Mouse (Mus musculus): ENCODE data around the gene Coro2b. TPM values are rescaled to one million over a fixed set of nuclear protein-coding genes. Genes with fewer than 3 reads are reported as not detected.

Coro2b gene
- polyA plus RNA-seq, 1 experiment from 2014 or later, result 1.9 TPM

DNA sequence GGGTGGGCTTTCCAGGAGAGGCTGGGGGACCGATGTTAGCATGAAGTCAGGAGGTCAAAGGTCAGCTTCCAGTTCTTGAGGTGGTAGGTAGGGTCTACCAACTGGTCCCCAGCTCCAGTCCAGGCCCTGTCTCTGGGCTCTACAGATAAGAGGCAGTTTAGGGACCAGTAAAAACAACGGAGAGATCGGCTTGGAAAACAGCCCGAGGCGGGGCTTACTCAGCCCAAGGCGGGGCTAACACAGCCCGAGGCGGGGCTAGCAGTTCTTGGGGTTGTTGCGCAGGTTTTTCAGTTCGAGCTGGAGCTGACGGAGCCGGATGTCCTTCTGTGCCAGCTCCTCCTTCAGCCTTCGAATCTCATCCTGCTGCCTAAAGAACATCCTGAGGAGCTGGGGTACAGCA is 115.8 kb downstream of the Coro2b start:
- Histone ChIP-seq H3K4me3 (ENCODE audit: low read depth, low read length) (peak overlapping the region; percentile 37), H3K27ac (ENCODE audit: low read length) (peak overlapping the region; percentile 36), H3K9me3 (replicated peaks; ENCODE audit: control insufficient read depth, low read length) (no peaks in the 10 kb centered on the region), H3K4me2 (ENCODE audit: low read depth, low read length) (peak overlapping the region; percentile 59), H3K36me3 (ENCODE audit: control insufficient read depth, insufficient read depth) (no peaks in the 10 kb centered on the region), H3K9ac (ENCODE audit: low read depth, low read length) (no peak overlapping the region), H3K4me1 (ENCODE audit: control insufficient read depth, low read depth, low read length) (peaks cover 10% of the 10 kb centered on the region), H3K27me3 (ENCODE audit: control insufficient read depth, insufficient read depth, low read depth, low read length) (no peaks in the 10 kb centered on the region)
- 1% methylated on average over 13 of the region's 13 CpGs for WGBS (ENCODE audit: insufficient replicate concordance)
- ATAC-seq (ENCODE audit: low read depth), result peak; percentile 88

DNA sequence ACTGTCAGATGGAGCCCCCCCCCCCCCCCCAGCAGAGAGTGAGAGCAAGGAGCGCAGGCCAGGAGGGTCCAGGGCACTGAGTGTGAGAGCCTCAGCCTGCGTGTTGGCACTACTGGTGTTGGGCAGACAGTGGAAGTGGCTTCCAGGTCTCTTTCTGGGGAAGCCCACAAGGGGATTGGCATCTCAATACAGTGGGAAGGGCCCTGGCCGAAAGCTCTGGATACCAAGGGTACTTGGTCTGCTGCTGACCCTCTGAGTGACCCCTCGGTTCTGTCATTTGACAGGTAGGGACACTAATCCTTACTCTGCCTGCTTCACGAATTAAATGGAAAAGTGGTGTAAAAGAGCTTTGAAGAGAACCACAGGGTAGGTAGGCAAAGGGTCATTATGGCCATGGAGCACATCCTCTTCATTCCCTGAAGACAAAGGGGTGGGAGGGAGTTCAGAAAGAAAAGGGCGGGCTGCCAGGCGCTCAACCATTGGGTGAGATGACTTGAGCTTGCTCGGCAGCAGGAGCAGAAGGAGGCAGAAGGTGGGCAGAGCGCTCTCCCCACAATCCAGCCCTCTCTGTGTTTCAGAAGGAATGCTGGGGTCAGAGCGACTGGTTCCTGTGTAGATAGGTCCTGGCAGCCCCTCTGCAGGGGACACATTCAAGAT is 116.5 kb downstream of the Coro2b start:
- Histone ChIP-seq H3K36me3 (ENCODE audit: control insufficient read depth, insufficient read depth) (no peaks in the 10 kb centered on the region), H3K27me3 (ENCODE audit: control insufficient read depth, insufficient read depth, low read depth, low read length) (no peaks in the 10 kb centered on the region), H3K4me2 (ENCODE audit: low read depth, low read length) (peak overlapping the region; percentile 59), H3K4me3 (ENCODE audit: low read depth, low read length) (no peak overlapping the region), H3K9me3 (replicated peaks; ENCODE audit: control insufficient read depth, low read length) (no peaks in the 10 kb centered on the region), H3K4me1 (ENCODE audit: control insufficient read depth, low read depth, low read length) (peaks cover 10% of the 10 kb centered on the region), H3K27ac (ENCODE audit: low read length) (peak overlapping the region; percentile 36), H3K9ac (ENCODE audit: low read depth, low read length) (no peak overlapping the region)
- WGBS (ENCODE audit: insufficient replicate concordance), result 61% methylated on average over 10 of the region's 10 CpGs
- no peak for ATAC-seq (ENCODE audit: low read depth)

DNA sequence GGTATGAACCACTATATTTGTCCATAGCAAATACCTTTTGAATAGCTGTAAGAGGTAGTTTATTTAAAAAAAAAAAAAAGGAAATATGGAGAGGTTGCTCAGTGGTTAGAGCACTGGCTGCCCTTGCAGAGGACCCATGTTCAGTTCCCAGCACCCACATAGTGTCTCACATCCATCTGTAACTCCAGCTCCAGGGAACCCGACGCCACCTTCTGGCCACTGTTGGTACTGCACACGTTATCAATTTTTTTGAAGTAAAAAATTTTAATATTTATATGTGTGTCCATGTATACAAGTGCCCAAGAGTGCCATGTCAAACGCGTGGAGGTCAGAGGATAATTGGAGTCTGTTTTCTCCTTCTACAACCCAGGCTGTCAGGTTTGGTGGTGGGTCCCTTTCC is 118.1 kb downstream of the Coro2b start:
- Histone ChIP-seq H3K9ac (ENCODE audit: low read depth, low read length) (no peak overlapping the region), H3K4me1 (ENCODE audit: control insufficient read depth, low read depth, low read length) (peaks cover 10% of the 10 kb centered on the region), H3K4me3 (ENCODE audit: low read depth, low read length) (no peak overlapping the region), H3K4me2 (ENCODE audit: low read depth, low read length) (no peak overlapping the region), H3K27me3 (ENCODE audit: control insufficient read depth, insufficient read depth, low read depth, low read length) (no peaks in the 10 kb centered on the region), H3K36me3 (ENCODE audit: control insufficient read depth, insufficient read depth) (no peaks in the 10 kb centered on the region), H3K9me3 (replicated peaks; ENCODE audit: control insufficient read depth, low read length) (no peaks in the 10 kb centered on the region), H3K27ac (ENCODE audit: low read length) (no peak overlapping the region)
- 50% methylated on average over 5 of the region's 5 CpGs for WGBS (ENCODE audit: insufficient replicate concordance)
- no peak for ATAC-seq (ENCODE audit: low read depth)

- 0 out of 2 replicates have a peak, but pooled peaks have one; percentile 5 for ATAC-seq (ENCODE audit: low read depth)
Observed at GRCm38 (mm10) chr9:62407357-62408146, 129.3 kb downstream of the Coro2b start.

GRCm38 (mm10) chr9:62406423-62407013 is 130.3 kb downstream of the Coro2b start:
- ATAC-seq (ENCODE audit: low read depth), result peak; percentile 93

More at GRCm38 (mm10) chr9:62407357-62408146, 129.3 kb downstream of the Coro2b start:
- no peaks in the 10 kb centered on the region for H3K36me3 ChIP-seq (ENCODE audit: control insufficient read depth, insufficient read depth)
- H3K4me2 ChIP-seq (ENCODE audit: low read depth, low read length), result no peak overlapping the region
- H3K9me3 ChIP-seq (replicated peaks; ENCODE audit: control insufficient read depth, low read length), result no peaks in the 10 kb centered on the region; the same call in 1 of the 2 replicates
- H3K9ac ChIP-seq (ENCODE audit: low read depth, low read length), result no peak overlapping the region
- H3K27me3 ChIP-seq (ENCODE audit: control insufficient read depth, insufficient read depth, low read depth, low read length), result no peaks in the 10 kb centered on the region
- WGBS (ENCODE audit: insufficient replicate concordance), result 41% methylated on average over 5 of the region's 5 CpGs
- no peak overlapping the region for H3K4me3 ChIP-seq (ENCODE audit: low read depth, low read length)
- peaks cover 11% of the 10 kb centered on the region for H3K4me1 ChIP-seq (ENCODE audit: control insufficient read depth, low read depth, low read length)
- H3K27ac ChIP-seq (ENCODE audit: low read length), result peak overlapping the region; percentile 1; the same call in 1 of the 2 replicates

GRCm38 (mm10) chr9:62401589-62401988 is 135.3 kb downstream of the Coro2b start:
- 71% methylated on average over 1 of the region's 1 CpGs for WGBS (ENCODE audit: insufficient replicate concordance)
- Histone ChIP-seq H3K27ac (ENCODE audit: low read length) (no peak overlapping the region), H3K9me3 (replicated peaks; ENCODE audit: control insufficient read depth, low read length) (no peaks in the 10 kb centered on the region), H3K4me3 (ENCODE audit: low read depth, low read length) (no peak overlapping the region), H3K4me2 (ENCODE audit: low read depth, low read length) (no peak overlapping the region), H3K4me1 (ENCODE audit: control insufficient read depth, low read depth, low read length) (no peaks in the 10 kb centered on the region; the same call in none of the 2 replicates), H3K36me3 (ENCODE audit: control insufficient read depth, insufficient read depth) (no peaks in the 10 kb centered on the region), H3K9ac (ENCODE audit: low read depth, low read length) (no peak overlapping the region), H3K27me3 (ENCODE audit: control insufficient read depth, insufficient read depth, low read depth, low read length) (no peaks in the 10 kb centered on the region)
- no peak for ATAC-seq (ENCODE audit: low read depth)

More at GRCm38 (mm10) chr9:62406423-62407013, 130.3 kb downstream of the Coro2b start:
- 35% methylated on average over 7 of the region's 7 CpGs for WGBS (ENCODE audit: insufficient replicate concordance)
- no peaks in the 10 kb centered on the region for H3K27me3 ChIP-seq (ENCODE audit: control insufficient read depth, insufficient read depth, low read depth, low read length)
- no peaks in the 10 kb centered on the region; the same call in 1 of the 2 replicates for H3K9me3 ChIP-seq (replicated peaks; ENCODE audit: control insufficient read depth, low read length)
- no peaks in the 10 kb centered on the region for H3K36me3 ChIP-seq (ENCODE audit: control insufficient read depth, insufficient read depth)
- no peak overlapping the region for H3K4me2 ChIP-seq (ENCODE audit: low read depth, low read length)
- no peak overlapping the region for H3K9ac ChIP-seq (ENCODE audit: low read depth, low read length)
- H3K4me3 ChIP-seq (ENCODE audit: low read depth, low read length), result no peak overlapping the region
- peak overlapping the region; percentile 77 for H3K27ac ChIP-seq (ENCODE audit: low read length)
- H3K4me1 ChIP-seq (ENCODE audit: control insufficient read depth, low read depth, low read length), result peaks cover 11% of the 10 kb centered on the region

- Histone ChIP-seq H3K4me3 (ENCODE audit: low read depth, low read length) (no peak overlapping the region), H3K4me2 (ENCODE audit: low read depth, low read length) (no peak overlapping the region), H3K27ac (ENCODE audit: low read length) (no peak overlapping the region), H3K4me1 (ENCODE audit: control insufficient read depth, low read depth, low read length) (no peaks in the 10 kb centered on the region; the same call in 1 of the 2 replicates), H3K36me3 (ENCODE audit: control insufficient read depth, insufficient read depth) (no peaks in the 10 kb centered on the region), H3K9ac (ENCODE audit: low read depth, low read length) (no peak overlapping the region), H3K27me3 (ENCODE audit: control insufficient read depth, insufficient read depth, low read depth, low read length) (no peaks in the 10 kb centered on the region), H3K9me3 (replicated peaks; ENCODE audit: control insufficient read depth, low read length) (no peaks in the 10 kb centered on the region)
- WGBS (ENCODE audit: insufficient replicate concordance), result 34% methylated on average over 11 of the region's 11 CpGs
- ATAC-seq (ENCODE audit: low read depth), result no peak
Observed at GRCm38 (mm10) chr9:62400531-62401170, 136.2 kb downstream of the Coro2b start.

DNA sequence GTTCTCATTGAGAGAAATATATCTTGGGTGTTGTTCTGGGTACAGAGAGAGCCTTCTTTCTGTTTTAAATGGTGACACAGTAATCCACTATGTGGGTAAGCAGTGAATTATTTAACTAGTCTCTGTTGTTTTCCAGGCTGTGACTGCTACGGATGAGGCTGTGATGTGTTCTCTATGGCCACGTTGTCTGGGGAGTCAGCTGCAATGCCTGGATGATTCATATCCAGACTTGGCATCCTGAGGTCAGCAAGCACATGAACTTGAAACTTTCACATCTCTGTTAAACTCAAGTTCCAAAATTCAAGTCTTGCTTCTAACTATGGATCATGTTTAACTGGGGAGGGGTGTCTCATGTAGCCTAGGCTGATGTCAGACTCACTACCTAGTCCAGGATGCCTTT is 142.7 kb downstream of the Coro2b start:
- Histone ChIP-seq H3K9ac (ENCODE audit: low read depth, low read length) (no peak overlapping the region), H3K9me3 (replicated peaks; ENCODE audit: control insufficient read depth, low read length) (no peaks in the 10 kb centered on the region), H3K36me3 (ENCODE audit: control insufficient read depth, insufficient read depth) (no peaks in the 10 kb centered on the region), H3K4me3 (ENCODE audit: low read depth, low read length) (no peak overlapping the region), H3K27me3 (ENCODE audit: control insufficient read depth, insufficient read depth, low read depth, low read length) (no peaks in the 10 kb centered on the region), H3K4me1 (ENCODE audit: control insufficient read depth, low read depth, low read length) (no peaks in the 10 kb centered on the region), H3K4me2 (ENCODE audit: low read depth, low read length) (no peak overlapping the region), H3K27ac (ENCODE audit: low read length) (no peak overlapping the region)
- 77% methylated on average over 2 of the region's 2 CpGs for WGBS (ENCODE audit: insufficient replicate concordance)
- ATAC-seq (ENCODE audit: low read depth), result no peak
